Mouse (Mus musculus): Measurements from ENCODE around the gene Smg1.

The Smg1 gene

GRCm38 (mm10) chr7:118113541-118114297 is 129.8 kb downstream of the Smg1 start:
- DNase-seq (ENCODE audit: low read depth, low spot score) = peak; percentile 49

DNA sequence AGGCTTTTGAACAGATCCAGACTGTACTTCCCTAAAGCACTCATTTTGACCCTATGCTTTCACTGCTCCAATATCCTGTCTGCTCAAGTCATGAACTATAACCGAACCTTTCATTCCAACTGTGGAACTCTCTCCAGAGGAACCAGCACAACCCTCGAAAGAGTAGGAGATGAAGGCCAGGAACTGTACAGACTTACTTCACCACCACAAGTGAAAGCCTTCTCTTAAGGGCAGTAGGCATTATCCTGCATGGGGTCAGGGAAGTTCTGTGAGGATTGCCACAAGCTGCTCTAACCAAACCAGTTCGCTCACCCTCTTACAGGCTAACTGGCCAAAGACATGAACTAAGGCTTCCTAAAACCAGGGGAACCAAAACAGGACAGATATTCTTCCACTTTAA is 132.3 kb downstream of the Smg1 start:
- no peak for DNase-seq (ENCODE audit: low read depth, low spot score)

GRCm38 (mm10) chr7:118107671-118108070 is 135.8 kb downstream of the Smg1 start:
- DNase-seq (ENCODE audit: low read depth, low spot score) = no peak

DNA sequence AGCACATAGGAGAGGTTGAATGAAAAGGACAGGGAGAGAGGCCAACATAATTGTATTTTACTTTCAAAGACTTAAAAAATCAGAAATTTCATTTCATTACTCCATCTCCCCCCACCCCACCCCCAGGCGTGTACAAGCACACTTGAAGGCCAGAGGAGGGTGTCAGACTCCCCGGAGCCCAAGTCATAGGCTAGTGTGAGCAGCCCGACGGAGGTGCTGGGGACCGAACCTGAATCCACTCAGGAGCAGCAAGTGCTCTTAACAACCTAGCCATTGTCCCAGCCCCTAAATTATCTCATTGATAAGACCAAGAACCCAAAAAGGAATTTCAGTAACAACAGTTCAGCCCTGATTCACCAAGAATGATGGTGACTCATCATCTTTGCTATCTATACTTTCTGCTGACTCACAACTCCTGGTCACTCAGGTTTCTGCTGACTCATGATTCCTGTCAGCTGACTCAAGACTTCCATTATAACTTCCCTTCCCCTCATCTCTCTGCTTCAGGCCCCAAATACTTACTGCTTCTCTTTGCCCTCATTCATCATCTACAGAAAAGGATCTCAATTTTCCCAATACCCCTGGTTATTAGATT is 138.9 kb downstream of the Smg1 start:
- no peak for DNase-seq (ENCODE audit: low read depth, low spot score)

- DNase-seq (ENCODE audit: low read depth, low spot score) = no peak
Measured at GRCm38 (mm10) chr7:118103462-118104379, 139.7 kb downstream of the Smg1 start.

DNA sequence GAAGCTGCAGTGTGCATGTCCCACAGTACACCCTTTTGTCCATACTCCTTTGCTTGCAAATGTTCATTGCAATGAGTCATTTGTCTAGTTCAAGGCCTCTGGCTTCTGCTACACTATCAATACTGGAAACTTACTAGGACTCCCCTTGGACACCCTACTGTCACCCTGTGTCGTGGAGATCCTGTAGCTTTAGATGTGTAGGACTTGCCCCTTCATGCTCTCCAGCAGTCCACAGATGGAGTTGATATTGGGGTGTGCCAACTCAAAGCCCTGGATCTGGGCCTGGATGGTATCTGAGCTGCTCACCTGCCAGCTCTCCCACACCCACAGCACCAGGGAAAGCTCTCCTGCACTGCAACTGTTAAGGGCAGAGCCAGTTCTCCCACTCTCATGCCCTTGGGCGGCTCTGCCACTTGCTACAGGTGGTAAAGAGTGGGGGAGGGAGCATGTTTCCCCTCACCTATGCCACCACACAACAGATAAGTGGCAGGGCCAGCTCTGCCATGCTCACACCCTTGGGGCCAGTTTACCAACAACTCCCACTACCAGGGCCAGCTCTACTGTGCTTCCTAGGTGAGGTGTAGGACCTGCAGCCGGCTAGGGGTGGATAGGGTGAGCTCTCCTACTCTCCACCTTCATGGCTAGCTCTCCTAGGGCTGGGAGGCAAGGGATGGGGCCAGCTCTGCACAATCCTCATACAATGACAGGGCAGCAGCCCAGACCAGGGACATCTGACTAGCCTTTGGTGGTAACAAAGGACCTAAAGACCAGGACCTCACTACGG is 140.6 kb downstream of the Smg1 start:
- no peak for DNase-seq (ENCODE audit: low read depth, low spot score)

GRCm38 (mm10) chr7:118102231-118102630 is 141.2 kb downstream of the Smg1 start:
- peak; percentile 65 for DNase-seq (ENCODE audit: low read depth, low spot score)

DNA sequence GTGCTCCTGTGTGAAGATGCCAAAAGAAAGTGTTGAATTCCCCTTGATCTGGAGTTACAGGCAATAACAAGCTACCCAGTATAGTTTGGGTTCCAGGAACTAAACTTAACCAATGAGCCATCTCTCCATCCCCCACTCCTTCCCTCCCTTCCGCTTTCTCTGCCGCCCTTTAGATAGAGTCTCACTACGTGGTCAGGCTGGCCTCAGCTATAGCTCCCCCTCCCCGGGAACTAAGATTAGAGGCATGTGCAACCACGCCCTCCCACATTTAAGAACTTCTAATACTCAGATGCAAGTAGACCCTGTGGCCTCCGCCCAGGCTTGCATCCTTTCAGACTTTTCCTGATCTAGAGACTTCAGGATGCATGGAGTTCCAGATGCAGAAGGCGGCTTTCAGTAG is 145.9 kb downstream of the Smg1 start:
- DNase-seq (ENCODE audit: low read depth, low spot score) = no peak
